Mouse (Mus musculus) heart, embryonic 16.5 days (tissue): ENCODE measurements at regions not wholly inside any gene's neighbourhood (a gene's known extent, or its start where the extent isn't known, plus 50 kb on each side); places are given as distances from the start of the nearest gene placed in this dataset.
A peak's percentile ranks its signal among the peaks of the same experiment; 100 is the strongest.

Experiments
- ATAC-seq: fragments of 200-750 bp; cut with Nextera tagmentation; replicated peaks from 2 replicates; pipeline ENCODE4 v1.8.0; 2017; ENCODE audit warnings: moderate number of reproducible peaks; ENCODE audit not compliant: insufficient read depth, low FRiP score; ENCODE audit errors: extremely low read depth
- H3K27ac ChIP-seq: fragments of 300-500 bp; sonication (generic); 2 replicates; pipeline ENCODE4 v1.5.1; 2014; ENCODE audit warnings: mild to moderate bottlenecking, low read length, control low read depth, moderate library complexity
- H3K27me3 ChIP-seq: fragments of 300-500 bp; sonication (generic); 2 replicates; pipeline ENCODE4 v1.6.1; 2014; ENCODE audit warnings: low read length, mixed read lengths; ENCODE audit not compliant: control insufficient read depth, insufficient read depth
- H3K36me3 ChIP-seq: fragments of 300-500 bp; sonication (generic); 2 replicates; pipeline ENCODE4 v1.6.1; 2014; ENCODE audit not compliant: control insufficient read depth, insufficient read depth
- H3K4me1 ChIP-seq: fragments of 300-500 bp; sonication (generic); 2 replicates; pipeline ENCODE4 v1.6.1; 2014; ENCODE audit warnings: low read length, mixed read lengths; ENCODE audit not compliant: control insufficient read depth, insufficient read depth
- H3K4me2 ChIP-seq: fragments of 300-500 bp; sonication (generic); 2 replicates; pipeline ENCODE4 v1.6.1; 2014; ENCODE audit warnings: low read depth, mild to moderate bottlenecking, control low read depth, low read length
- H3K4me3 ChIP-seq: fragments of 300-500 bp; sonication (generic); 2 replicates; pipeline ENCODE4 v1.5.1; 2014; ENCODE audit warnings: mild to moderate bottlenecking, control low read depth, low read length
- H3K9ac ChIP-seq: fragments of 300-500 bp; sonication (generic); 2 replicates; pipeline ENCODE4 v1.6.1; 2014; ENCODE audit warnings: low read length, control low read depth
- H3K9me3 ChIP-seq: fragments of 300-500 bp; sonication (generic); replicated peaks from 2 replicates; pipeline ENCODE4 v1.6.1; 2016; ENCODE audit warnings: low read length; ENCODE audit not compliant: control insufficient read depth
- WGBS: fragments of 180-500 bp; shearing (Covaris S2); extraction: QIAGEN DNeasy Blood & Tissue Kit; methylation state at CpG from one replicate; pipeline ENCODE4 v1.1.7; 2014; 5-methylcytosine and 5-hydroxymethylcytosine counted together

DNA sequence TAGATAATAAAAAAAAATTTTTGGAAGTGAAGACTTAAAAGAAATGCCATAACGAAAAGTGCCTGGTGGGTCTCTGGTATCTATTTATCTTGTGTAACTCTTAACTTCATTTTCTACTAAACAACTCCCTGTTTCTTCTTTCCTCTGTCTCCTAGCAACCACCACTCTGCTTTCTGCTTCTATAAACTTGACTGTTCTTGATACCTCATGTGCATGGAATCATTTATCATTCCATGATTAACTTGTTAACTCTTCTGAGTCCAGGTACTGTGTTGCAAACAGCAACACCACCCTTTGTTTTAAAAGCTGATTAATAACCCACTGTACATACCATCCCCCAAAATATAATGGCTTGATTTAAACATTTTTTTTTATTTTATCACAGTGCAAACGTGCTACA is 325.0 kb downstream of the Mettl4 start:
- no peak for ATAC-seq

DNA sequence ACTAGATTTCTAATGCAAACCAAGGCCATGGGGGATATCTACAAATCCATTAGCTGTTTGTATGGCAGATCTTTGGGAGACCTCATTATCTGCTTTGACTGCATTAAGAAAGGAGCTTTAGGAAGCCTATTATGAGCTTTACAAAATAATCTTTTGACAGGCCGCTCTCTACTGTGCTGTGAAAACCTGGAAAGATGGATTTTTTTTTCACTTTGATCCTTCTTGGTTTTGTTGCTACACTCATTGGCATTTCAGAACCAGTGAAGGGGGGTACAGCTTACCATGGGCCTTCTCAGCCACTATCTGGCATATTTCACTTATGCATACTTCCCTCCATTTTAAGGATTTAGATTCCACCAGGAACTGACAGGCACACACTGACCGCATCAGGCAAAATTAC is 366.8 kb downstream of the Mettl4 start:
- H3K9me3 ChIP-seq = no peaks in the 10 kb centered on the region

More for the DNA sequence above, 325.0 kb downstream of the Mettl4 start:
- Histone ChIP-seq H3K27me3 (no peaks in the 10 kb centered on the region), H3K4me1 (no peaks in the 10 kb centered on the region), H3K36me3 (no peaks in the 10 kb centered on the region), H3K4me3 (no peak overlapping the region), H3K9me3 (no peaks in the 10 kb centered on the region), H3K27ac (no peak overlapping the region), H3K9ac (no peak overlapping the region), H3K4me2 (no peak overlapping the region)
- 46% methylated on average over 2 of the region's 2 CpGs for WGBS

GRCm38 (mm10) chr17:94335688-94336087 is 414.1 kb downstream of the Mettl4 start:
- H3K27ac ChIP-seq = no peak overlapping the region
- 56% methylated on average over 2 of the region's 2 CpGs for WGBS
- no peak overlapping the region for H3K4me3 ChIP-seq
- H3K4me2 ChIP-seq = no peak overlapping the region
- H3K4me1 ChIP-seq = no peaks in the 10 kb centered on the region
- no peak for ATAC-seq
- H3K27me3 ChIP-seq = no peaks in the 10 kb centered on the region
- no peaks in the 10 kb centered on the region for H3K36me3 ChIP-seq
- H3K9me3 ChIP-seq = no peaks in the 10 kb centered on the region
- no peak overlapping the region for H3K9ac ChIP-seq

More for the DNA sequence above, 366.8 kb downstream of the Mettl4 start:
- no peak for ATAC-seq
- Histone ChIP-seq H3K36me3 (no peaks in the 10 kb centered on the region), H3K27ac (no peak overlapping the region), H3K27me3 (no peaks in the 10 kb centered on the region), H3K4me2 (no peak overlapping the region), H3K4me3 (no peak overlapping the region), H3K4me1 (no peaks in the 10 kb centered on the region), H3K9ac (no peak overlapping the region)
- WGBS = 87% methylated on average over 2 of the region's 2 CpGs

- no peaks in the 10 kb centered on the region for H3K27me3 ChIP-seq
- H3K9me3 ChIP-seq = no peaks in the 10 kb centered on the region
- ATAC-seq = no peak
- H3K36me3 ChIP-seq = no peaks in the 10 kb centered on the region
- no peak overlapping the region for H3K4me2 ChIP-seq
- 0 out of 2 replicates have a peak, but pooled peaks cover 3% of the 10 kb centered on the region for H3K4me1 ChIP-seq
- H3K27ac ChIP-seq = no peak overlapping the region
- no peak overlapping the region for H3K9ac ChIP-seq
- no peak overlapping the region for H3K4me3 ChIP-seq
- 60% methylated on average over 2 of the region's 2 CpGs for WGBS
Observed at GRCm38 (mm10) chr17:94326179-94326578, 423.6 kb downstream of the Mettl4 start.

GRCm38 (mm10) chr17:94291221-94291620 is 458.6 kb downstream of the Mettl4 start:
- no peaks in the 10 kb centered on the region for H3K36me3 ChIP-seq
- no peaks in the 10 kb centered on the region for H3K4me1 ChIP-seq
- 82% methylated on average over 3 of the region's 3 CpGs for WGBS
- H3K9ac ChIP-seq = no peak overlapping the region
- H3K9me3 ChIP-seq = no peaks in the 10 kb centered on the region
- H3K4me2 ChIP-seq = no peak overlapping the region
- H3K27ac ChIP-seq = no peak overlapping the region
- ATAC-seq = no peak
- H3K4me3 ChIP-seq = no peak overlapping the region
- H3K27me3 ChIP-seq = no peaks in the 10 kb centered on the region

GRCm38 (mm10) chr17:94287612-94288159 is 462.1 kb downstream of the Mettl4 start:
- Histone ChIP-seq H3K4me3 (no peak overlapping the region), H3K4me2 (no peak overlapping the region), H3K27me3 (no peaks in the 10 kb centered on the region), H3K36me3 (no peaks in the 10 kb centered on the region), H3K4me1 (no peaks in the 10 kb centered on the region), H3K27ac (no peak overlapping the region), H3K9me3 (no peaks in the 10 kb centered on the region), H3K9ac (no peak overlapping the region)
- 45% methylated on average over 3 of the region's 3 CpGs for WGBS
- peak; percentile 69 for ATAC-seq

DNA sequence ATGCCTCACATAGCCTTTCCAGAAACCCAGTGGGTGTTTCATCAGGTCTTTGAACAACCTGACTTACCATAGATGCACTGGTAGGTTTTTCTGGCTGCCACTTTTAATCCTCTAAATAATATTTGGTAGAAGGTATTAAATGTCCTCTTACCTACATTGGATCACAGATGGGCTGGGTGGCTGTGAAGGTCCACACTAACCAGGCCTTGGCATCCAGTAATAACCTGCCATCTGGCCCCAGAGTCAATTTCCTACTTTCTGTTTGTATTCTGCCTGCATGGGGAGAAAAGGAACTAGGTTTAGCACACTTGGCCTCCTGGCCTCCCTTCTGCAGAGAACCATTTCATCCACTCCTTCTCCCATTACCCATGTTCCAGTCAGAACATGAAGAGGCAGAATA is 473.0 kb downstream of the Mettl4 start:
- Histone ChIP-seq H3K4me3 (no peak overlapping the region), H3K27me3 (no peaks in the 10 kb centered on the region), H3K9me3 (no peaks in the 10 kb centered on the region), H3K36me3 (no peaks in the 10 kb centered on the region), H3K27ac (no peak overlapping the region), H3K4me2 (no peak overlapping the region), H3K4me1 (no peaks in the 10 kb centered on the region), H3K9ac (no peak overlapping the region)
- ATAC-seq = no peak

GRCm38 (mm10) chr17:94269756-94270155 is 480.1 kb downstream of the Mettl4 start:
- no peak for ATAC-seq
- no peak overlapping the region for H3K9ac ChIP-seq
- no peak overlapping the region for H3K4me2 ChIP-seq
- no peak overlapping the region for H3K4me3 ChIP-seq
- H3K36me3 ChIP-seq = no peaks in the 10 kb centered on the region
- H3K4me1 ChIP-seq = no peaks in the 10 kb centered on the region
- H3K27ac ChIP-seq = no peak overlapping the region
- no peaks in the 10 kb centered on the region for H3K27me3 ChIP-seq
- no peaks in the 10 kb centered on the region for H3K9me3 ChIP-seq

- Histone ChIP-seq H3K36me3 (no peaks in the 10 kb centered on the region), H3K9ac (no peak overlapping the region), H3K27me3 (no peaks in the 10 kb centered on the region), H3K4me1 (no peaks in the 10 kb centered on the region), H3K27ac (no peak overlapping the region), H3K4me2 (no peak overlapping the region), H3K4me3 (no peak overlapping the region), H3K9me3 (no peaks in the 10 kb centered on the region)
- ATAC-seq = no peak
Observed at GRCm38 (mm10) chr17:94255666-94256065, 494.2 kb downstream of the Mettl4 start.

GRCm38 (mm10) chr17:94254801-94255200 is 495.0 kb downstream of the Mettl4 start:
- no peaks in the 10 kb centered on the region for H3K9me3 ChIP-seq
- H3K27ac ChIP-seq = no peak overlapping the region
- ATAC-seq = no peak
- H3K36me3 ChIP-seq = no peaks in the 10 kb centered on the region
- no peak overlapping the region for H3K9ac ChIP-seq
- H3K4me3 ChIP-seq = no peak overlapping the region
- no peaks in the 10 kb centered on the region for H3K4me1 ChIP-seq
- no peak overlapping the region for H3K4me2 ChIP-seq
- WGBS = 76% methylated on average over 3 of the region's 3 CpGs
- H3K27me3 ChIP-seq = no peaks in the 10 kb centered on the region
